In the genomic region with DNA sequence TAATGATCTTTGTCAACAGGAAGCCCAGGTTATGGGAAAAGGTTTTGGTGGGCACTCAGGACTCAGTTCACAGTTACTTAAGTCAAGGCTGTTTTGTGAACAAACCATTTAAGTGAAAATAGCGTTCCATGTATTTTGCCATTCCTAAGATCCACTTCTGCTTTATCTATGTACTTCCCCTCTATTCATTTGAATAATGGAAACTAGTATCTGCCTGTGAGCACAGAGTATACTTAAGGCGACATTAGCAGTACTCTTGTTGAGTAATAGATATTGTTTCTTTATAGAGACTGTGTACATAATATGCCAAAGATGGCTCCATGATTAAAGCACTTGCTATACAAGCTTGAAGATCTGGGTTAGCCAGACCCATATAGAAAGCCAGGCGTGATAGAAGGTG, we compare ENCODE assay signal across 17 mouse cellular contexts.
"Had no signal": no experiment of that assay in that cellular context is flagged by ENCODE, and none has a peak within 500 bp of the region (broad histone marks: within the 10 kb centered on the region; RNA-seq: fewer than 3 reads in every experiment).

No protein-coding gene starts in this region.

- H3K27me3 ChIP-seq: midbrain, embryonic 12.5 days; neural tube, embryonic 13.5 days; neural tube, embryonic 15.5 days; stomach, embryonic 15.5 days had no signal

- H3K36me3 ChIP-seq: midbrain, embryonic 10.5 days; midbrain, embryonic 12.5 days; neural tube, embryonic 13.5 days; neural tube, embryonic 15.5 days; stomach, embryonic 15.5 days had no signal

- H3K4me3 ChIP-seq: midbrain, embryonic 10.5 days; midbrain, embryonic 12.5 days; myocyte; neural tube, embryonic 13.5 days; neural tube, embryonic 15.5 days; stomach, embryonic 15.5 days had no signal

- H3K4me2 ChIP-seq: lung, embryonic 14.5 days; midbrain, embryonic 12.5 days; neural tube, embryonic 13.5 days; neural tube, embryonic 15.5 days; stomach, embryonic 15.5 days had no signal

- DNase-seq: lung, adult 18-20 months; lung, embryonic 14.5 days; lung, postnatal 10 days; lung, postnatal 4 days; midbrain, embryonic 14.5 days; right cerebral cortex, postnatal 14 days; thymus, adult 2 months; thymus, postnatal 36 days had no signal

- H3K27ac ChIP-seq: liver, embryonic 14.5 days; midbrain, embryonic 10.5 days; midbrain, embryonic 12.5 days; neural tube, embryonic 13.5 days; neural tube, embryonic 15.5 days; stomach, embryonic 15.5 days; stomach, postnatal 0 days had no signal

- H3K4me1 ChIP-seq: midbrain, embryonic 10.5 days; stomach, embryonic 15.5 days had no signal

- ATAC-seq: midbrain, embryonic 16.5 days had no signal

- H3K9me3 ChIP-seq: midbrain, embryonic 12.5 days; neural tube, embryonic 13.5 days; neural tube, embryonic 15.5 days; stomach, embryonic 15.5 days had no signal

- H3K9ac ChIP-seq: liver, embryonic 14.5 days; lung, embryonic 14.5 days; midbrain, embryonic 12.5 days; neural tube, embryonic 13.5 days; neural tube, embryonic 15.5 days; stomach, embryonic 15.5 days had no signal
